Mouse (Mus musculus) intestine, embryonic 14.5 days (tissue): ENCODE data around the gene 0610037L13Rik. TPM values are rescaled to one million over a fixed set of nuclear protein-coding genes. Genes with fewer than 3 reads are reported as not detected.

Source experiments
- ATAC-seq: fragments of 200-750 bp; cut with Nextera tagmentation; replicated peaks from 2 replicates; pipeline ENCODE4 v1.8.0; 2017; ENCODE audit warnings: low read depth, moderate number of reproducible peaks, moderate TSS enrichment, moderate library complexity; ENCODE audit not compliant: low FRiP score, low TSS enrichment
- DNase-seq: peaks from one replicate; pipeline ENCODE4 v3.0.0-alpha.2; 2018; ENCODE audit warnings: low spot score
- H3K27ac ChIP-seq: fragments of 300-500 bp; sonication (generic); 2 replicates; pipeline ENCODE4 v1.5.1; 2014; ENCODE audit warnings: low read depth, mild to moderate bottlenecking, control low read depth
- H3K27me3 ChIP-seq: fragments of 300-500 bp; sonication (generic); replicated peaks from 2 replicates; pipeline ENCODE4 v1.6.1; 2014; ENCODE audit warnings: low read length, control low read depth; ENCODE audit not compliant: control insufficient read depth, insufficient read depth
- H3K36me3 ChIP-seq: fragments of 300-500 bp; sonication (generic); 2 replicates; pipeline ENCODE4 v1.6.1; 2014; ENCODE audit warnings: low read length, control low read depth; ENCODE audit not compliant: control insufficient read depth, insufficient read depth
- H3K4me1 ChIP-seq: fragments of 300-500 bp; sonication (generic); replicated peaks from 2 replicates; pipeline ENCODE4 v1.6.1; 2014; ENCODE audit warnings: low read length, control low read depth, mixed read lengths; ENCODE audit not compliant: control insufficient read depth, insufficient read depth
- H3K4me2 ChIP-seq: fragments of 300-500 bp; sonication (generic); 2 replicates; pipeline ENCODE4 v1.6.1; 2014; ENCODE audit warnings: low read length
- H3K4me3 ChIP-seq: fragments of 300-500 bp; sonication (generic); 2 replicates; pipeline ENCODE4 v1.5.1; 2014; ENCODE audit warnings: low read depth, low read length, control low read depth, mixed read lengths
- H3K9ac ChIP-seq: fragments of 300-500 bp; sonication (generic); 2 replicates; pipeline ENCODE4 v1.6.1; 2014; ENCODE audit warnings: mild to moderate bottlenecking, low read length
- H3K9me3 ChIP-seq: fragments of 300-500 bp; sonication (generic); 2 replicates; pipeline ENCODE4 v1.6.1; 2016; ENCODE audit warnings: low read length, control low read depth; ENCODE audit not compliant: control insufficient read depth
- WGBS: fragments of 180-500 bp; shearing (Covaris S2); extraction: QIAGEN DNeasy Blood & Tissue Kit; methylation state at CpG from one replicate; pipeline ENCODE4 v1.1.7; 2014; 5-methylcytosine and 5-hydroxymethylcytosine counted together
- polyA plus RNA-seq: library from polyadenylated mRNA; unstranded; fragments of >200 nt; fragmentation: Nextera tagmentation; extraction: Ambion mirVana; gene quantifications from 2 replicates; pipeline ENCODE4 v1.2.1, GENCODE M21; 2014

Gene 0610037L13Rik
- polyA plus RNA-seq, 1 experiment from 2014 or later = 129 TPM

- Histone ChIP-seq H3K4me1 (no peaks in the 10 kb centered on the region), H3K9me3 (no peaks in the 10 kb centered on the region), H3K9ac (no peak overlapping the region), H3K27ac (no peak overlapping the region), H3K4me2 (no peak overlapping the region), H3K36me3 (0 out of 2 replicates have a peak, but pooled peaks cover 3% of the 10 kb centered on the region), H3K27me3 (no peaks in the 10 kb centered on the region), H3K4me3 (no peak overlapping the region)
- no peak for DNase-seq
- WGBS = 81% methylated on average over 11 of the region's 11 CpGs
- no peak for ATAC-seq
These were observed 32.5 kb upstream of the 0610037L13Rik start for GRCm38 (mm10) chr4:107856958-107857686.

- no peaks in the 10 kb centered on the region for H3K9me3 ChIP-seq
- H3K4me3 ChIP-seq = no peak overlapping the region
- DNase-seq (no peak), ATAC-seq (no peak)
- WGBS = 89% methylated on average over 7 of the region's 7 CpGs
- no peak overlapping the region for H3K9ac ChIP-seq
- no peaks in the 10 kb centered on the region for H3K27me3 ChIP-seq
- H3K36me3 ChIP-seq = 0 out of 2 replicates have a peak, but pooled peaks cover 3% of the 10 kb centered on the region
- no peak overlapping the region for H3K4me2 ChIP-seq
- H3K27ac ChIP-seq = no peak overlapping the region
- H3K4me1 ChIP-seq = no peaks in the 10 kb centered on the region
These were observed 30.6 kb upstream of the 0610037L13Rik start for GRCm38 (mm10) chr4:107858995-107859394.

GRCm38 (mm10) chr4:107864866-107865265, 24.7 kb upstream of the 0610037L13Rik start:
- Histone ChIP-seq H3K9ac (no peak overlapping the region), H3K27me3 (no peaks in the 10 kb centered on the region), H3K36me3 (0 out of 2 replicates have a peak, but pooled peaks cover 3% of the 10 kb centered on the region), H3K4me2 (no peak overlapping the region), H3K4me1 (no peaks in the 10 kb centered on the region), H3K27ac (no peak overlapping the region), H3K9me3 (no peaks in the 10 kb centered on the region), H3K4me3 (no peak overlapping the region)
- no peak for ATAC-seq
- DNase-seq = no peak
- 82% methylated on average over 4 of the region's 4 CpGs for WGBS

- 3% methylated on average over 48 of the region's 48 CpGs for WGBS
- peaks cover 35% of the 10 kb centered on the region for H3K36me3 ChIP-seq
- peak within 1 kb of the TSS; percentile 73 for H3K4me3 ChIP-seq
- H3K9me3 ChIP-seq = no peaks in the 10 kb centered on the region
- peak within 1 kb of the TSS; percentile 75 for H3K27ac ChIP-seq
- H3K27me3 ChIP-seq = no peaks in the 10 kb centered on the region
- DNase-seq (peak; percentile 99), ATAC-seq (peak; percentile 95)
- peak within 1 kb of the TSS; percentile 97 for H3K4me2 ChIP-seq
- peak within 1 kb of the TSS; percentile 77 for H3K9ac ChIP-seq
- peaks cover 7% of the 10 kb centered on the region; the same call in 1 of the 2 replicates for H3K4me1 ChIP-seq
These were observed 10.2 kb upstream of the 0610037L13Rik start, which contains the start of gene Magoh for GRCm38 (mm10) chr4:107879254-107880050. Magoh (plus strand) TSS chr4:107879755.

GRCm38 (mm10) chr4:107881631-107882030, 8.0 kb upstream of the 0610037L13Rik start:
- H3K9me3 ChIP-seq = no peaks in the 10 kb centered on the region
- 84% methylated on average over 1 of the region's 1 CpGs for WGBS
- H3K9ac ChIP-seq = no peak overlapping the region
- no peaks in the 10 kb centered on the region for H3K27me3 ChIP-seq
- H3K27ac ChIP-seq = no peak overlapping the region
- H3K36me3 ChIP-seq = peaks cover 57% of the 10 kb centered on the region
- no peak overlapping the region for H3K4me3 ChIP-seq
- no peak for ATAC-seq
- no peak for DNase-seq
- no peak overlapping the region for H3K4me2 ChIP-seq
- peaks cover 7% of the 10 kb centered on the region; the same call in 1 of the 2 replicates for H3K4me1 ChIP-seq

- no peak for ATAC-seq
- no peak overlapping the region for H3K27ac ChIP-seq
- H3K9ac ChIP-seq = no peak overlapping the region
- DNase-seq = no peak
- peaks cover 8% of the 10 kb centered on the region; the same call in 1 of the 2 replicates for H3K4me1 ChIP-seq
- H3K4me2 ChIP-seq = no peak overlapping the region
- peaks cover 63% of the 10 kb centered on the region for H3K36me3 ChIP-seq
- 82% methylated on average over 7 of the region's 7 CpGs for WGBS
- H3K27me3 ChIP-seq = no peaks in the 10 kb centered on the region
- no peak overlapping the region for H3K4me3 ChIP-seq
- no peaks in the 10 kb centered on the region for H3K9me3 ChIP-seq
These were observed 3.2 kb upstream of the 0610037L13Rik start for GRCm38 (mm10) chr4:107886371-107886770.

- Histone ChIP-seq H3K4me1 (peaks cover 8% of the 10 kb centered on the region; the same call in 1 of the 2 replicates), H3K9ac (peak overlapping the region; percentile 54), H3K27me3 (no peaks in the 10 kb centered on the region), H3K9me3 (no peaks in the 10 kb centered on the region), H3K4me2 (peak overlapping the region; percentile 79), H3K27ac (peak overlapping the region; percentile 83), H3K36me3 (peaks cover 57% of the 10 kb centered on the region), H3K4me3 (peak overlapping the region; percentile 61)
- no peak for DNase-seq
- under 1% methylated on average over 12 of the region's 12 CpGs for WGBS
- ATAC-seq = peak; percentile 44
These were observed 255 bp upstream of the 0610037L13Rik start for GRCm38 (mm10) chr4:107889385-107889730.

GRCm38 (mm10) chr4:107892663-107893062, 3.0 kb downstream of the 0610037L13Rik start:
- H3K27me3 ChIP-seq = no peaks in the 10 kb centered on the region
- peaks cover 58% of the 10 kb centered on the region for H3K36me3 ChIP-seq
- H3K4me3 ChIP-seq = no peak overlapping the region
- no peak for ATAC-seq
- H3K4me1 ChIP-seq = peaks cover 8% of the 10 kb centered on the region; the same call in 1 of the 2 replicates
- no peak overlapping the region for H3K4me2 ChIP-seq
- DNase-seq = no peak
- H3K9ac ChIP-seq = no peak overlapping the region
- 82% methylated on average over 2 of the region's 2 CpGs for WGBS
- H3K27ac ChIP-seq = no peak overlapping the region
- no peaks in the 10 kb centered on the region for H3K9me3 ChIP-seq
